In the genomic region with DNA sequence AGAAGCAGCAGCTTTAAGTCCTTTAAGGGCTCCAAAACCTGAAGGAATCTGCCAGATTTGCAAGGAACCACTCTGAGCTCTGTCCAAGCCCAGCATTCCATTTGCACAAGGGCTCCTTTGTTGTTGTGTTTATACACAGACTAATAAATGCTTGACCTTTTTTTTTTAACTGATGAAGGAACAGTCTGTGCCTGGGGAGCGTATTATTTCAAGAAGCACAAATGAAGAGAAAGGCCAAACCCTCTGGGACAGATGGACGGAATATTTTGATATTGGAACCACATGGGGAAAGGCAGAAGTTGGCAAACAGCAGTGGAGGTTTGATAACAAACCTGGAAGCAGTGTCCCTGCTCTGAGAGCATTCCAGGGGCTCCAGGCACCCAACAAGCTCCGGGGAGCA, we compare ENCODE assay signal across 13 mouse cellular contexts.
A peak's percentile ranks its signal among the peaks of the same experiment; 100 is the strongest.
DNase-seq lines count a peak whose midpoint lies in the region; ATAC-seq and TF ChIP-seq lines count a peak whose summit lies in the region.
"Had no signal": no experiment of that assay in that cellular context is flagged by ENCODE, and none has a peak within 500 bp of the region (broad histone marks: within the 10 kb centered on the region; RNA-seq: fewer than 3 reads in every experiment).

No protein-coding gene starts in this region.

- 43% methylated on average over 3 of the region's 3 CpGs for WGBS in kidney, postnatal 0 days

- ATAC-seq in kidney, postnatal 0 days (replicated peaks; ENCODE audit: low FRiP score, low read depth), result no peak
- ATAC-seq in megakaryocyte-erythroid progenitor cell, adult 5-6 weeks (replicated peaks; ENCODE audit: low FRiP score, low TSS enrichment, poor library complexity, severe bottlenecking), result no peak
- ATAC-seq: forebrain, embryonic 13.5 days; midbrain, embryonic 15.5 days had no signal

- DNase-seq in kidney, postnatal 0 days (ENCODE audit: low spot score), result peak; percentile 36
- DNase-seq in kidney, postnatal 25 days, result no peak
- DNase-seq in embryo, embryonic 11 days, result peak; percentile 38
- peak; percentile 53 for DNase-seq in gastrocnemius, postnatal 25 days
- DNase-seq in lung, postnatal 14 days, result peak; percentile 24
- DNase-seq in layer of hippocampus, adult 8-10 months (ENCODE audit: low spot score in 2 of 2), result no peak
- DNase-seq: adrenal gland, adult 8-10 months; cerebellum, adult 8-10 months had no signal

- 0 out of 2 replicates have a peak, but pooled peaks cover 5% of the 10 kb centered on the region for H3K4me1 ChIP-seq in kidney, postnatal 0 days (replicated peaks; ENCODE audit: insufficient read depth, low read length)
- H3K4me1 ChIP-seq: forebrain, embryonic 13.5 days; midbrain, embryonic 15.5 days had no signal

- 0 out of 2 replicates have a peak overlapping the region, but pooled peaks have one; percentile 25 for H3K27ac ChIP-seq in kidney, postnatal 0 days
- H3K27ac ChIP-seq: forebrain, embryonic 13.5 days; hindbrain, embryonic 12.5 days; midbrain, embryonic 15.5 days had no signal

- H3K36me3 ChIP-seq in kidney, postnatal 0 days (ENCODE audit: insufficient read depth, low read length), result no peaks in the 10 kb centered on the region
- H3K36me3 ChIP-seq: G1E; hindbrain, embryonic 12.5 days; midbrain, embryonic 15.5 days had no signal

- H3K9ac ChIP-seq in kidney, postnatal 0 days (ENCODE audit: low read depth, low read length), result no peak overlapping the region
- H3K9ac ChIP-seq: forebrain, embryonic 13.5 days; hindbrain, embryonic 12.5 days; midbrain, embryonic 15.5 days had no signal

- H3K9me3 ChIP-seq in kidney, postnatal 0 days (replicated peaks; ENCODE audit: low read length), result no peaks in the 10 kb centered on the region
- H3K9me3 ChIP-seq: forebrain, embryonic 13.5 days; G1E; hindbrain, embryonic 12.5 days; midbrain, embryonic 15.5 days had no signal

- TF ChIP-seq CTCF in kidney, postnatal 0 days (IDR thresholded peaks at IDR 0.05; ENCODE audit: low read depth), result no peak

- H3K4me2 ChIP-seq in kidney, postnatal 0 days (ENCODE audit: low read length), result no peak overlapping the region
- H3K4me2 ChIP-seq: forebrain, embryonic 13.5 days; hindbrain, embryonic 12.5 days; midbrain, embryonic 15.5 days had no signal

- H3K27me3 ChIP-seq in kidney, postnatal 0 days (ENCODE audit: insufficient read depth, low read length), result no peaks in the 10 kb centered on the region
- H3K27me3 ChIP-seq: forebrain, embryonic 13.5 days; hindbrain, embryonic 12.5 days; midbrain, embryonic 15.5 days had no signal

- no peak overlapping the region for H3K4me3 ChIP-seq in kidney, postnatal 0 days (replicated peaks; ENCODE audit: low read depth, low read length)
- H3K4me3 ChIP-seq: forebrain, embryonic 13.5 days; hindbrain, embryonic 12.5 days; midbrain, embryonic 15.5 days had no signal

Comparison
In these comparisons a context has a peak if more than half of its experiments do, and no peak if none do; other contexts are left out.
1. DNase-seq: peak in kidney, postnatal 0 days (single experiment), embryo, embryonic 11 days (single experiment), gastrocnemius, postnatal 25 days (single experiment) and lung, postnatal 14 days (single experiment); none in kidney, postnatal 25 days (0 of 2) and layer of hippocampus, adult 8-10 months (0 of 2).